Mouse (Mus musculus) Muller cell, postnatal 12 days (primary cell): Measurements from ENCODE around the gene Sltm.
A peak's percentile ranks its signal among the peaks of the same experiment; 100 is the strongest.
"Not testable (repeated sequence)": the region's sequence is repeated elsewhere in the genome, so short reads cannot be mapped to it uniquely, and the experiment has no call there.

ENCODE experiments used
- DNase-seq: peaks from one replicate; pipeline ENCODE4 v3.0.0-alpha.2; 2015; ENCODE audit errors: inconsistent ontology term

Sltm gene

GRCm38 (mm10) chr9:70542305-70543041 is at the start of gene Sltm:
Gene Sltm, plus strand, starts transcription at chr9:70542754.
- DNase-seq: peak; percentile 99

GRCm38 (mm10) chr9:70493038-70493437 is 49.5 kb upstream of the Sltm start:
- no peak for DNase-seq

- DNase-seq: no peak
Measured at GRCm38 (mm10) chr9:70496990-70497389, 45.6 kb upstream of the Sltm start.

- no peak for DNase-seq
Measured at GRCm38 (mm10) chr9:70502284-70503014, 40.1 kb upstream of the Sltm start.

GRCm38 (mm10) chr9:70503015-70503603 is 39.4 kb upstream of the Sltm start:
- peak; percentile 77 for DNase-seq

- peak; percentile 98 for DNase-seq
Measured at GRCm38 (mm10) chr9:70503626-70504041, 38.9 kb upstream of the Sltm start, which contains the start of gene Rnf111. Gene Rnf111, minus strand, starts transcription at chr9:70503725.

GRCm38 (mm10) chr9:70506186-70506585 is 36.4 kb upstream of the Sltm start:
- no peak for DNase-seq

- DNase-seq: no peak
Measured at GRCm38 (mm10) chr9:70506787-70507186, 35.8 kb upstream of the Sltm start.

- DNase-seq: peak; percentile 72
Measured at GRCm38 (mm10) chr9:70509906-70510525, 32.5 kb upstream of the Sltm start.

- DNase-seq: no peak
Measured at GRCm38 (mm10) chr9:70510998-70511583, 31.5 kb upstream of the Sltm start.

GRCm38 (mm10) chr9:70511681-70512080 is 30.9 kb upstream of the Sltm start:
- DNase-seq: no peak

GRCm38 (mm10) chr9:70520651-70521050 is 21.9 kb upstream of the Sltm start:
- DNase-seq: no peak

- DNase-seq: no peak
Measured at GRCm38 (mm10) chr9:70523813-70524212, 18.7 kb upstream of the Sltm start.

GRCm38 (mm10) chr9:70524366-70524765 is 18.2 kb upstream of the Sltm start:
- DNase-seq: no peak

GRCm38 (mm10) chr9:70533328-70533727 is 9.2 kb upstream of the Sltm start:
- no peak for DNase-seq

- no peak for DNase-seq
Measured at GRCm38 (mm10) chr9:70541584-70541983, 970 bp upstream of the Sltm start.

GRCm38 (mm10) chr9:70543048-70543880 is 710 bp downstream of the Sltm start:
- peak; percentile 77 for DNase-seq

- DNase-seq: peak; percentile 11
Measured at GRCm38 (mm10) chr9:70543985-70544384, 1.4 kb downstream of the Sltm start.

GRCm38 (mm10) chr9:70544831-70545230 is 2.3 kb downstream of the Sltm start:
- DNase-seq: no peak

GRCm38 (mm10) chr9:70546576-70546975 is 4.0 kb downstream of the Sltm start:
- not testable (repeated sequence) for DNase-seq

GRCm38 (mm10) chr9:70548304-70548703 is 5.8 kb downstream of the Sltm start:
- no peak for DNase-seq
